Mouse (Mus musculus): ENCODE data around the gene Tomm5.
A peak's percentile ranks its signal among the peaks of the same experiment; 100 is the strongest.

DNA sequence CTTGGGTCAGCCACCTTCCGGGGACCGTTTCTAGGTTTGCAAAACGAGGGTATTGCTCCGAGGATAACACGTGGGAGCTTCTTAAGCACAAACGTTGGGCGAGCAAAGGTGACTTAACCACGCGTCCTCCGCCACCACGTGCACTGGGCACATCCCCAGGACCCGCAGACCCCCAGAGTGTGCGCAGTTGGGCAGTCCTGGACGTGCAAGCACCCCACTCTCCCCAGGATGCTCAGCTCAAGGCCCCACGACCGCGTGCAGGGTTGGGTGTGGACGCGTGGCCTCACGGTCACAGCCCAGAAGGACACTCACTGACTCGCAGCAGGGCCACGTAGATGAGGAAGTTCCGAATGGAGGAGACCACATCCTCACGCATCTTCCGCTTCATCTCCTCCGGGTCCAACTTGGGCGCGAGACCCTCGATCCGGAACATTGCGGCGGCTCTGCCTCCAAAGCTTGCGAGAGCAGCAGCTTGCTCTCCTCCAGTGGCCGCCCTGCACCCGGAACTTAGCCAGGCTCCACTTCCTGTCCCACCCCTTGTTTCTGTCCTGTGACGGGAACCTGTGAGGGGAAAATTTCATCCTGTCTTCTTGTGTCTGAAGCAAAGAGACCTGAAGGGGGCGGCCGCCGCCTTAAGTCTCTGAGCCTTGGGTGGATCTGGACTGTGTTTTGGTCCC lies at the start of gene Tomm5:
- TF ChIP-seq EP300 (IDR thresholded peaks at IDR 0.05) (peak; percentile 64), CTCF (IDR thresholded peaks at IDR 0.05) (peak; percentile 81)
